Mouse (Mus musculus) midbrain, embryonic 14.5 days (tissue): Measurements from ENCODE around the gene Grik2. TPM values are rescaled to one million over a fixed set of nuclear protein-coding genes. Genes with fewer than 3 reads are reported as not detected.
A peak's percentile ranks its signal among the peaks of the same experiment; 100 is the strongest.

Experiments
- ATAC-seq: fragments of 200-750 bp; cut with Nextera tagmentation; 2 replicates; pipeline ENCODE4 v1.8.0; 2017; ENCODE audit warnings: moderate number of reproducible peaks, moderate library complexity; ENCODE audit not compliant: low FRiP score, low TSS enrichment
- DNase-seq: peaks from one replicate; pipeline ENCODE4 v3.0.0-alpha.2; 2015
- H3K27ac ChIP-seq: fragments of 300-500 bp; sonication (generic); replicated peaks from 2 replicates; pipeline ENCODE4 v1.5.1; 2014; ENCODE audit warnings: mild to moderate bottlenecking, low read depth, low read length, moderate library complexity
- H3K27me3 ChIP-seq: fragments of 300-500 bp; sonication (generic); 2 replicates; pipeline ENCODE4 v1.6.1; 2014; ENCODE audit warnings: low read length, control low read depth, mixed read lengths; ENCODE audit not compliant: control insufficient read depth, insufficient read depth
- H3K36me3 ChIP-seq: fragments of 300-500 bp; sonication (generic); 2 replicates; pipeline ENCODE4 v1.6.1; 2014; ENCODE audit warnings: low read length, control low read depth; ENCODE audit not compliant: control insufficient read depth, insufficient read depth
- H3K4me1 ChIP-seq: fragments of 300-500 bp; sonication (generic); 2 replicates; pipeline ENCODE4 v1.6.1; 2014; ENCODE audit warnings: mild to moderate bottlenecking, antibody characterized with exemption, low read length, control low read depth; ENCODE audit not compliant: control insufficient read depth, insufficient read depth
- H3K4me2 ChIP-seq: fragments of 300-500 bp; sonication (generic); 2 replicates; pipeline ENCODE4 v1.6.1; 2014; ENCODE audit warnings: mild to moderate bottlenecking, low read length, moderate library complexity
- H3K4me3 ChIP-seq: fragments of 300-500 bp; sonication (generic); replicated peaks from 2 replicates; pipeline ENCODE4 v1.5.1; 2014; ENCODE audit warnings: low read depth, low read length
- H3K9ac ChIP-seq: fragments of 300-500 bp; sonication (generic); replicated peaks from 2 replicates; pipeline ENCODE4 v1.6.1; 2014; ENCODE audit warnings: mild to moderate bottlenecking, low read length, moderate library complexity
- H3K9me3 ChIP-seq: fragments of 300-500 bp; sonication (generic); 2 replicates; pipeline ENCODE4 v1.6.1; 2016; ENCODE audit warnings: low read length, control low read depth, mixed read lengths; ENCODE audit not compliant: control insufficient read depth
- WGBS: fragments of 180-500 bp; shearing (Covaris S2); extraction: QIAGEN DNeasy Blood & Tissue Kit; methylation state at CpG from one replicate; pipeline ENCODE4 v1.1.7; 2014; 5-methylcytosine and 5-hydroxymethylcytosine counted together
- polyA plus RNA-seq: library from polyadenylated mRNA; unstranded; fragments of >200 nt; fragmentation: Nextera tagmentation; extraction: Ambion mirVana; gene quantifications from 2 replicates; pipeline ENCODE4 v1.2.1, GENCODE M21; 2014

Grik2 gene
- 44.3 and 45.2 TPM in 2 replicates for polyA plus RNA-seq

DNA sequence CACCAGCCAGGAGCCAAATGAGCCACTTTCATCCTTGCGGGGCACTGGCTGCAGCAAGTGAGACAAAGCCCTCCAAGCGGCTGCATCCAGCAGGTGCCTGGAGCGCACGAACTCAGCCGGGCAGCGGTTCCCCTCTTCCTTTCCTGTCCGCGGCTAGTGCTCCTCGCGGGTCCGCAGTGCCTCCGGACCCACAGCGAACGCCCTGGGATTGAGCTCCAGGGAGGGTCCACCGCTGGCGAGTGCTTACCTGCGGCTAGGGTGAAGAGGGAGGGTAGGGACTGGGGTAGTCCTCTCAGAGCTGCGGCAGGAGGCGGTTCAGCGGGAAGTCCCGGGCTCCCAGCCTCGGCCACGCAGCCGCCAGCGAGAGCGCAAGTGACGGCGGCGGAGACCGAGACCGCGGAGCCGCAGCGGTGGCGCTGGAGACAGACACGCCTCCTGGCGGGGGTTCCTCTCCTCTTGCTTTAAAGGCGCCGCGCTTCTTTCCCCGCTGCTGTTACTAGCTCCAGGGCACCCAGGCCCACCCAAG, at the start of gene Grik2:
Grik2 (minus strand) TSS at position 386 of the 526 bp plus-strand sequence.
- Histone ChIP-seq H3K4me1 (peaks cover 19% of the 10 kb centered on the region; the same call in 1 of the 2 replicates), H3K9me3 (no peaks in the 10 kb centered on the region), H3K27me3 (no peaks in the 10 kb centered on the region), H3K4me3 (peak within 1 kb of the TSS; percentile 82), H3K4me2 (peak within 1 kb of the TSS; percentile 60), H3K9ac (peak within 1 kb of the TSS; percentile 94), H3K27ac (peak within 1 kb of the TSS; percentile 93), H3K36me3 (no peaks in the 10 kb centered on the region)
- DNase-seq (peak; percentile 94), ATAC-seq (peak; percentile 86)
- WGBS = under 1% methylated on average over 40 of the region's 41 CpGs

GRCm38 (mm10) chr10:49834392-49834791, 45.8 kb upstream of the Grik2 start:
- H3K4me3 ChIP-seq = no peak overlapping the region
- ATAC-seq = no peak
- no peak overlapping the region for H3K9ac ChIP-seq
- 93% methylated on average over 3 of the region's 3 CpGs for WGBS
- no peaks in the 10 kb centered on the region for H3K27me3 ChIP-seq
- no peaks in the 10 kb centered on the region for H3K4me1 ChIP-seq
- no peaks in the 10 kb centered on the region for H3K36me3 ChIP-seq
- H3K9me3 ChIP-seq = no peaks in the 10 kb centered on the region
- DNase-seq = no peak
- H3K27ac ChIP-seq = no peak overlapping the region
- no peak overlapping the region for H3K4me2 ChIP-seq

DNA sequence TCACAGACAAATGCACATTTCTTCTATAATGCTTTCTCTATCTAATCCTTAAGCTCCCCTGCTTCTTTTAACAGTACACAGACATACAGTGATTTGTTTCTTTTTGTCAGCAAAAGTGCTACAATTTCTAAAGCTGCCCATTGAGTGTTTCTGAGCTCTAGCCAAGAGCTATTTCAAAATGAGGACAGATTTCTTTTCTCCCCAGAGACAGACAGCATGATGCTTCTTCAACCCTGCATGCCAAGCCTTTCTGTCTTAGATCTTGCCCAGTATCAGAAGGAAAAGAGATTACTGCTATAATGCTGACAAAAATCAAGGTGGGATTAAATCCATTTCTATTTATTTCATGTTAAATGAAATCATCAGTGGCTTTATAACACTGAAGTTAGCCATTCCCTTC, 18.7 kb upstream of the Grik2 start:
- H3K9ac ChIP-seq = no peak overlapping the region
- no peaks in the 10 kb centered on the region for H3K4me1 ChIP-seq
- ATAC-seq (no peak), DNase-seq (peak; percentile 19)
- H3K9me3 ChIP-seq = no peaks in the 10 kb centered on the region
- H3K27ac ChIP-seq = no peak overlapping the region
- H3K36me3 ChIP-seq = no peaks in the 10 kb centered on the region
- H3K4me3 ChIP-seq = no peak overlapping the region
- no peak overlapping the region for H3K4me2 ChIP-seq
- H3K27me3 ChIP-seq = no peaks in the 10 kb centered on the region

GRCm38 (mm10) chr10:49801001-49801400, 12.4 kb upstream of the Grik2 start:
- H3K27me3 ChIP-seq = no peaks in the 10 kb centered on the region
- H3K4me2 ChIP-seq = no peak overlapping the region
- H3K9me3 ChIP-seq = no peaks in the 10 kb centered on the region; the same call in 1 of the 2 replicates
- no peaks in the 10 kb centered on the region for H3K4me1 ChIP-seq
- no peak overlapping the region for H3K4me3 ChIP-seq
- H3K36me3 ChIP-seq = no peaks in the 10 kb centered on the region
- H3K27ac ChIP-seq = no peak overlapping the region
- H3K9ac ChIP-seq = no peak overlapping the region
- no peak for ATAC-seq
- 88% methylated on average over 1 of the region's 1 CpGs for WGBS
- DNase-seq = no peak

DNA sequence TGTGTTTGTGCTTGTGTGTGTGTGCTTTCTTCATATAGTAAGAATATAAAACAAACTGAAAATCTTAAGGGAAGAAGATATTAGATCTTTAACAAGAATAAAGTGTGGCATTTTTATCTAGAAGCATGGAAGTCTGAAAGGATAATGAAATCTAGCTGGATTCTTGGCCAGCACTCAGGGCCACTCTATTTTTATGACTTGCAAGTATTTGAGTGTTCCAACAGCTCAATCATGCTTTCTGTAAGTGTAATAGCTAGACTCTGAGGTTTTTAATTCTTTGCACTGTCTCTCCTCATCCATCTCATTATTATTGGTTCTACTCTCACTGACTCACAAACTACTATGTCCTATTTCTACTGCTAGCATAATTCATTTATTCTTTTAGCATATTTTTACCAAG, 5.6 kb upstream of the Grik2 start:
- H3K27ac ChIP-seq = no peak overlapping the region
- no peak for DNase-seq
- no peak overlapping the region for H3K4me3 ChIP-seq
- ATAC-seq = no peak
- H3K9ac ChIP-seq = no peak overlapping the region
- no peaks in the 10 kb centered on the region for H3K27me3 ChIP-seq
- no peak overlapping the region for H3K4me2 ChIP-seq
- H3K4me1 ChIP-seq = peaks cover 13% of the 10 kb centered on the region; the same call in 1 of the 2 replicates
- no peaks in the 10 kb centered on the region for H3K36me3 ChIP-seq
- H3K9me3 ChIP-seq = no peaks in the 10 kb centered on the region

DNA sequence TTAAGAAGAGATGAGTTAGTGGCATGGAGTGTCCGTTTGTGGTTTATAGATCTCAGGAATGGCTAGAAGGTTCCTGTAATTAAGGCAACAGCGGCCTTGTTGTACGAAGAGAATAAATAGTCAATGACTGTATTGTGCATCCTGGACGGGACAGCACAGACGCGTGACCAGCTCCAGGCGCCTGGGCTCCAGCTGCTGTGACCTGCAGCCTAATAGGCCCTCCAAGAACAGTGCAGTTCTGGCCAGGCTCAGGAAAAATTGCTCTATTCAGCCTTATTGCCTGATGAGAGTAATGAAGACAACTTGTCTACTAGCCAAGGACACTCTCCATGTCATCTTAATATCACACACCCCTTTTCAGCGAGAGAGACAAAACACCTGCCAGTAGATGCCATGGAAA, 1.8 kb upstream of the Grik2 start:
- H3K4me1 ChIP-seq = peaks cover 13% of the 10 kb centered on the region; the same call in 1 of the 2 replicates
- H3K36me3 ChIP-seq = no peaks in the 10 kb centered on the region
- H3K27ac ChIP-seq = no peak overlapping the region
- no peak overlapping the region for H3K4me3 ChIP-seq
- H3K27me3 ChIP-seq = no peaks in the 10 kb centered on the region
- no peaks in the 10 kb centered on the region for H3K9me3 ChIP-seq
- WGBS = 35% methylated on average over 8 of the region's 8 CpGs
- ATAC-seq = no peak
- H3K4me2 ChIP-seq = no peak overlapping the region
- no peak for DNase-seq
- H3K9ac ChIP-seq = no peak overlapping the region

DNA sequence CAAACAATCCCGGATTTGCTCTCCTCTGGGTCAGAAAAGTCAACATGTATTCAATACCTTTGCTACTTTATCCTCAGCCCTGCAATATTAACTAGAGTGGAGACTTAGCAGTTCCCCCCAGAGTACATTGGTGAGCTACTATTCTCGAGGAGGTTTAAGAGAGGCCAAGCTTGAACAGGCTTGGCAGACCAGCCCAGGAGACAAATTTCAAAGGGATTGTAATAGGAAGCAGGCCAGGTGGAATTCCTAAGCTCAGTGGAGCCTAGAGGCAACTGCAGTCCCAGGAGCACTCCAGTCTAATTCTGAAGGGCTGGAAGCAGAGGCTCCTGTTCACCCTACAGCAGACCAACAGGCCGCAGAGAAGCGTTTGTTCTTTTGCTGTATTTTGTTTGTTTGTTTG, 1.1 kb upstream of the Grik2 start:
- Histone ChIP-seq H3K27me3 (no peaks in the 10 kb centered on the region), H3K4me3 (no peak overlapping the region), H3K36me3 (no peaks in the 10 kb centered on the region), H3K4me2 (peak overlapping the region; percentile 60), H3K27ac (0 out of 2 replicates have a peak overlapping the region, but pooled peaks have one; percentile 27), H3K4me1 (peaks cover 13% of the 10 kb centered on the region; the same call in 1 of the 2 replicates), H3K9ac (no peak overlapping the region), H3K9me3 (no peaks in the 10 kb centered on the region)
- no peak for ATAC-seq
- DNase-seq = no peak
- WGBS = 40% methylated on average over 4 of the region's 4 CpGs

DNA sequence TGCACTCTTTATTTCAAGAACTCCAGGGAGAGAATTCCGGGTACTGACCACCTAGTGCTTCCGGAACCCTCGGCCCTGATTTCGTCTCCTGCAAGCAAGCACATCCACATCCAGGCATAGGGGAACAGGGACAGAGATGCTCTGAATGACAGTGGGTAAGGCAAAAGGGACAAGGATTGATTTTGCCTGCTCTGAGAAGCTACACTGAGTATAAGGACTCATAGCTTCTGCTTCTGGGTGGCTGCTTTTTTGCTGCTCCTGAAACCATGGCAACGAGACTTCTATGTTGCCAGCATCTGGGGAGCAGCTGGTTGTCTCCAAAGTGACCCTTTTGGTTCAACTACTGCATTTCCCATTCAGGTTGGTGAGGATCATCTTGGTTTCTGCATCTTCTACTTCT, 348 bp upstream of the Grik2 start:
- Histone ChIP-seq H3K4me2 (peak overlapping the region; percentile 60), H3K27me3 (no peaks in the 10 kb centered on the region), H3K9me3 (no peaks in the 10 kb centered on the region), H3K4me1 (peaks cover 15% of the 10 kb centered on the region; the same call in 1 of the 2 replicates), H3K27ac (peak overlapping the region; percentile 93), H3K9ac (peak overlapping the region; percentile 94), H3K36me3 (no peaks in the 10 kb centered on the region), H3K4me3 (peak overlapping the region; percentile 82)
- 7% methylated on average over 5 of the region's 5 CpGs for WGBS
- ATAC-seq (peak; percentile 60), DNase-seq (peak; percentile 58)

GRCm38 (mm10) chr10:49786630-49787029, 1.9 kb downstream of the Grik2 start:
- Histone ChIP-seq H3K9ac (peak overlapping the region; percentile 20; the same call in 1 of the 2 replicates), H3K27me3 (no peaks in the 10 kb centered on the region), H3K36me3 (no peaks in the 10 kb centered on the region), H3K27ac (no peak overlapping the region), H3K4me2 (peak overlapping the region; percentile 60), H3K4me3 (peak overlapping the region; percentile 82), H3K4me1 (peaks cover 24% of the 10 kb centered on the region), H3K9me3 (no peaks in the 10 kb centered on the region)
- DNase-seq (peak; percentile 61), ATAC-seq (no peak)
- WGBS = 38% methylated on average over 3 of the region's 3 CpGs
